Mouse (Mus musculus) cerebellum, adult 11 months (tissue): Measurements from ENCODE around the gene Gm30191.
A peak's percentile ranks its signal among the peaks of the same experiment; 100 is the strongest.
"Not testable (repeated sequence)": the region's sequence is repeated elsewhere in the genome, so short reads cannot be mapped to it uniquely, and the experiment has no call there.

ENCODE experiments used
- DNase-seq: peaks from one replicate; pipeline ENCODE4 v3.0.0; 2022

Gene Gm30191

GRCm38 (mm10) chr4:134252131-134252910 lies 5.6 kb downstream of the Gm30191 start:
- no peak for DNase-seq

- no peak for DNase-seq
Observed at GRCm38 (mm10) chr4:134252911-134253721, 6.4 kb downstream of the Gm30191 start.

- no peak for DNase-seq
Observed at GRCm38 (mm10) chr4:134253722-134254324, 7.1 kb downstream of the Gm30191 start, which contains the start of gene Grrp1. TSS of gene Grrp1 (minus strand) at chr4:134254106.

- no peak for DNase-seq
Observed at GRCm38 (mm10) chr4:134254835-134255234, 8.1 kb downstream of the Gm30191 start.

GRCm38 (mm10) chr4:134255854-134256253 lies 9.1 kb downstream of the Gm30191 start:
- DNase-seq, result no peak

GRCm38 (mm10) chr4:134256407-134257197 lies 9.9 kb downstream of the Gm30191 start:
- no peak for DNase-seq

GRCm38 (mm10) chr4:134257198-134258009 lies 10.7 kb downstream of the Gm30191 start:
- no peak for DNase-seq

- DNase-seq, result no peak
Observed at GRCm38 (mm10) chr4:134258354-134258753, 11.6 kb downstream of the Gm30191 start.

- peak; percentile 12 for DNase-seq
Observed at GRCm38 (mm10) chr4:134263191-134263590, 16.5 kb downstream of the Gm30191 start.

GRCm38 (mm10) chr4:134265860-134266585 lies 19.3 kb downstream of the Gm30191 start:
- no peak for DNase-seq

GRCm38 (mm10) chr4:134268102-134268655 lies 21.4 kb downstream of the Gm30191 start:
- DNase-seq, result no peak

- not testable (repeated sequence) for DNase-seq
Observed at GRCm38 (mm10) chr4:134269622-134270021, 22.9 kb downstream of the Gm30191 start.

GRCm38 (mm10) chr4:134271979-134272378 lies 25.2 kb downstream of the Gm30191 start:
- DNase-seq, result no peak

- DNase-seq, result no peak
Observed at GRCm38 (mm10) chr4:134272731-134273416, 26.1 kb downstream of the Gm30191 start.

- no peak for DNase-seq
Observed at GRCm38 (mm10) chr4:134273417-134274345, 26.9 kb downstream of the Gm30191 start.

GRCm38 (mm10) chr4:134284942-134285341 lies 38.2 kb downstream of the Gm30191 start:
- DNase-seq, result no peak

- no peak for DNase-seq
Observed at GRCm38 (mm10) chr4:134286226-134287167, 39.8 kb downstream of the Gm30191 start.

GRCm38 (mm10) chr4:134287168-134287564 lies 40.4 kb downstream of the Gm30191 start:
- peak; percentile 96 for DNase-seq
